In genomic region chr8:53892770-53893169, GRCm38 (mm10) we compare ENCODE assay signal across 23 mouse cellular contexts.
DNase-seq lines count a peak whose midpoint lies in the region; ATAC-seq lines count a peak whose summit lies in the region.
"Had no signal": no experiment of that assay in that cellular context is flagged by ENCODE, and none has a peak within 500 bp of the region (broad histone marks: within the 10 kb centered on the region; RNA-seq: fewer than 3 reads in every experiment).

No protein-coding gene starts in this region.

- no peaks in the 10 kb centered on the region for H3K36me3 ChIP-seq in embryonic facial prominence, embryonic 14.5 days (ENCODE audit: control insufficient read depth, insufficient read depth, low read length)
- H3K36me3 ChIP-seq in embryonic facial prominence, embryonic 10.5 days (replicated peaks), result no peaks in the 10 kb centered on the region
- H3K36me3 ChIP-seq in hindbrain, embryonic 16.5 days (ENCODE audit: control insufficient read depth, insufficient read depth, low read length), result no peaks in the 10 kb centered on the region
- H3K36me3 ChIP-seq in hindbrain, embryonic 14.5 days (replicated peaks; ENCODE audit: control insufficient read depth, insufficient read depth), result no peaks in the 10 kb centered on the region
- H3K36me3 ChIP-seq: heart, embryonic 15.5 days; hindbrain, embryonic 15.5 days; limb, embryonic 13.5 days; liver, embryonic 12.5 days had no signal

- no peak overlapping the region for H3K4me2 ChIP-seq in embryonic facial prominence, embryonic 14.5 days (ENCODE audit: low read depth, low read length)
- H3K4me2 ChIP-seq in hindbrain, embryonic 16.5 days (ENCODE audit: low read length), result no peak overlapping the region
- no peak overlapping the region for H3K4me2 ChIP-seq in hindbrain, embryonic 14.5 days (replicated peaks)
- H3K4me2 ChIP-seq: heart, embryonic 15.5 days; hindbrain, embryonic 15.5 days; limb, embryonic 13.5 days; liver, embryonic 12.5 days; midbrain, embryonic 11.5 days had no signal

- peak; percentile 24 for DNase-seq in embryonic facial prominence, embryonic 14.5 days (ENCODE audit: low spot score)
- no peak for DNase-seq in embryonic facial prominence, embryonic 10.5 days (ENCODE audit: low spot score)
- no peak for DNase-seq in hindbrain, embryonic 14.5 days (ENCODE audit: low spot score)
- DNase-seq in right cerebral cortex, postnatal 10 days (ENCODE audit: low spot score in 2 of 2), result peak; percentile 29 to 46
- DNase-seq in right cerebral cortex, adult 2 months (ENCODE audit: low spot score in 2 of 2), result no peak
- no peak for DNase-seq in spleen, adult 12 weeks (ENCODE audit: low spot score)
- DNase-seq: adrenal gland, postnatal 25 days; cerebellum, adult 11-12 months; heart, postnatal 36 days; kidney, adult 9 months; kidney, postnatal 14 days; lung, adult 18-20 months; lung, postnatal 10 days; right cerebral cortex, postnatal 25 days; thymus, postnatal 25 days had no signal

- H3K27ac ChIP-seq in embryonic facial prominence, embryonic 14.5 days (replicated peaks; ENCODE audit: low read depth, low read length), result no peak overlapping the region
- H3K27ac ChIP-seq in embryonic facial prominence, embryonic 10.5 days (replicated peaks), result no peak overlapping the region
- no peak overlapping the region for H3K27ac ChIP-seq in hindbrain, embryonic 16.5 days (ENCODE audit: low read depth, low read length)
- no peak overlapping the region for H3K27ac ChIP-seq in hindbrain, embryonic 14.5 days
- H3K27ac ChIP-seq: heart, embryonic 15.5 days; hindbrain, embryonic 15.5 days; limb, embryonic 13.5 days; liver, embryonic 12.5 days had no signal

- WGBS in embryonic facial prominence, embryonic 14.5 days, result 53% methylated on average over 3 of the region's 3 CpGs
- WGBS in embryonic facial prominence, embryonic 10.5 days, result 76% methylated on average over 3 of the region's 3 CpGs
- WGBS in hindbrain, embryonic 16.5 days, result 71% methylated on average over 3 of the region's 3 CpGs
- 65% methylated on average over 3 of the region's 3 CpGs for WGBS in hindbrain, embryonic 14.5 days

- no peaks in the 10 kb centered on the region for H3K27me3 ChIP-seq in embryonic facial prominence, embryonic 14.5 days (replicated peaks; ENCODE audit: control insufficient read depth, insufficient read depth, low read length)
- H3K27me3 ChIP-seq in embryonic facial prominence, embryonic 10.5 days (replicated peaks; ENCODE audit: low read depth, poor library complexity, severe bottlenecking), result no peaks in the 10 kb centered on the region
- no peaks in the 10 kb centered on the region for H3K27me3 ChIP-seq in hindbrain, embryonic 16.5 days (replicated peaks; ENCODE audit: control insufficient read depth, insufficient read depth, low read length)
- no peaks in the 10 kb centered on the region for H3K27me3 ChIP-seq in hindbrain, embryonic 14.5 days (ENCODE audit: control insufficient read depth, insufficient read depth, low read length)
- H3K27me3 ChIP-seq: heart, embryonic 15.5 days; hindbrain, embryonic 15.5 days; limb, embryonic 13.5 days; liver, embryonic 12.5 days had no signal

- no peak overlapping the region for H3K9ac ChIP-seq in embryonic facial prominence, embryonic 14.5 days (ENCODE audit: low read depth, low read length)
- no peak overlapping the region for H3K9ac ChIP-seq in hindbrain, embryonic 16.5 days (ENCODE audit: low read depth, low read length)
- no peak overlapping the region for H3K9ac ChIP-seq in hindbrain, embryonic 14.5 days
- H3K9ac ChIP-seq: heart, embryonic 15.5 days; hindbrain, embryonic 15.5 days; limb, embryonic 13.5 days; liver, embryonic 12.5 days had no signal

- no peak for ATAC-seq in embryonic facial prominence, embryonic 14.5 days (ENCODE audit: low read depth)
- peak; percentile 58; the same call in 1 of the 2 replicates for ATAC-seq in hindbrain, embryonic 16.5 days
- no peak for ATAC-seq in hindbrain, embryonic 14.5 days (ENCODE audit: low FRiP score)
- ATAC-seq: CD4-positive, CD25-positive, alpha-beta regulatory T cell, adult 4 months; intestine, embryonic 16.5 days; liver, embryonic 12.5 days had no signal

- no peaks in the 10 kb centered on the region for H3K9me3 ChIP-seq in embryonic facial prominence, embryonic 14.5 days (ENCODE audit: control insufficient read depth, low read length)
- no peaks in the 10 kb centered on the region for H3K9me3 ChIP-seq in embryonic facial prominence, embryonic 10.5 days
- H3K9me3 ChIP-seq in hindbrain, embryonic 16.5 days (ENCODE audit: control insufficient read depth, low read length), result no peaks in the 10 kb centered on the region
- H3K9me3 ChIP-seq in hindbrain, embryonic 14.5 days (ENCODE audit: control insufficient read depth, low read length), result no peaks in the 10 kb centered on the region
- H3K9me3 ChIP-seq: heart, embryonic 15.5 days; hindbrain, embryonic 15.5 days; limb, embryonic 13.5 days; liver, embryonic 12.5 days had no signal

- no peak overlapping the region for H3K4me3 ChIP-seq in embryonic facial prominence, embryonic 14.5 days (ENCODE audit: low read depth, low read length)
- H3K4me3 ChIP-seq in embryonic facial prominence, embryonic 10.5 days, result no peak overlapping the region
- no peak overlapping the region for H3K4me3 ChIP-seq in hindbrain, embryonic 16.5 days (ENCODE audit: low read length)
- H3K4me3 ChIP-seq in hindbrain, embryonic 14.5 days (replicated peaks; ENCODE audit: low read length), result no peak overlapping the region
- H3K4me3 ChIP-seq: heart, embryonic 15.5 days; hindbrain, embryonic 15.5 days; limb, embryonic 13.5 days; liver, embryonic 12.5 days had no signal

- peaks cover 7% of the 10 kb centered on the region; the same call in 1 of the 2 replicates for H3K4me1 ChIP-seq in embryonic facial prominence, embryonic 14.5 days (ENCODE audit: control insufficient read depth, insufficient read depth, low read length)
- H3K4me1 ChIP-seq in embryonic facial prominence, embryonic 10.5 days, result no peaks in the 10 kb centered on the region
- H3K4me1 ChIP-seq in hindbrain, embryonic 16.5 days (ENCODE audit: control insufficient read depth, insufficient read depth, low read depth, low read length), result no peaks in the 10 kb centered on the region
- no peaks in the 10 kb centered on the region for H3K4me1 ChIP-seq in hindbrain, embryonic 14.5 days (replicated peaks; ENCODE audit: control insufficient read depth, insufficient read depth, low read length)
- H3K4me1 ChIP-seq: hindbrain, embryonic 15.5 days; limb, embryonic 13.5 days; liver, embryonic 12.5 days had no signal

Comparison
In these comparisons a context has a peak if more than half of its experiments do, and no peak if none do; other contexts are left out.
1. DNase-seq: peak in embryonic facial prominence, embryonic 14.5 days (single experiment) and right cerebral cortex, postnatal 10 days (2 of 2); none in embryonic facial prominence, embryonic 10.5 days (single experiment), hindbrain, embryonic 14.5 days (single experiment), right cerebral cortex, adult 2 months (0 of 2) and spleen, adult 12 weeks (single experiment).